Mouse (Mus musculus) G1E-ER4 (cell line): ENCODE data around the gene Armcx5. TPM values are rescaled to one million over a fixed set of nuclear protein-coding genes. Genes with fewer than 3 reads are reported as not detected.

Source experiments
- GATA1 ChIP-seq: IDR thresholded peaks from one replicate; pipeline ENCODE4 v1.8.0; 2012; ENCODE audit warnings: low read length, inconsistent platforms
- polyA plus RNA-seq: library from polyadenylated mRNA; stranded (reverse); fragments of >175 nt; gene quantifications from 2 replicates; pipeline ENCODE4 v1.2.3, GENCODE M21; 2012

Armcx5 gene
- polyA plus RNA-seq = 0.39 and 0.54 TPM in 2 replicates

DNA sequence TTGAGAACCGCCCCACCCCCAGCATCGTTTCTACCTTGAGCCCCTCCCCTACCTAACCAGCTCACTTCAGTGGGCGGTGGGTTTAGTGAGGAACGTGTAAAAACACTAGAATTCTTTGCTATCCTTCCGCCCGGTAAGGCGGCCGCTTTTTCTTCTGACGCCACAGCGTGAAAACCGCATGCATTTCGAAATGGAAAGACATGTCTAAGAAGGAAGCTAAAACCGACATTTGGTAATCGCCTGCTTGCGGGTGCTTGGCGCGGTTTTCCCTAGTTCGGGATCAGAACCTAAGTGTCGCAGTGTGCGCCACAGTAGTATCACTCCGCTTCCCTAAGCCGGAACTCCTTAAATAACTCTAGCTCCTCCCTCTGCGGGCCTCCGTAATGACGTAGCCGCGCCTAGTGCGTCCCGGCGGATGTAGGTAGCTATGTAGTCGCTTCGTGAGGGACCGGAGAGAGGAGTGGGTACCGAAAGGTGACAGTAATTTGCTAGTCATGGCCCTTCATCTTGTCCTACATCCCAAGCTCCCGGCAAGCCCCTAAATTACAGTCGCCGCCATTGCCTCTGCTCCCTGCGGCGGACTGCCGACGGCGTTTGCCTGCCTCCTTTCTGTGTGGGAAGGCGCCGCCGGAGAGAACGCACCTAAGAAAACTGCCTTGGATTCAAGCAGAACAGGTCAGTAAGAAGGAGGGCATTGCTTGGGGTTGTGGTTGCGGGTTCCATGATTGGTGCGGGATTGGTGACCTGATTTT is at the start of gene Armcx5, which contains the start of gene Gprasp1:
Gene Armcx5 (plus strand): TSS at position 430 of the 752 bp plus-strand sequence.
Gene Gprasp1 (plus strand): TSS at position 430 of the 752 bp plus-strand sequence.
- TF ChIP-seq GATA1 = no peak

DNA sequence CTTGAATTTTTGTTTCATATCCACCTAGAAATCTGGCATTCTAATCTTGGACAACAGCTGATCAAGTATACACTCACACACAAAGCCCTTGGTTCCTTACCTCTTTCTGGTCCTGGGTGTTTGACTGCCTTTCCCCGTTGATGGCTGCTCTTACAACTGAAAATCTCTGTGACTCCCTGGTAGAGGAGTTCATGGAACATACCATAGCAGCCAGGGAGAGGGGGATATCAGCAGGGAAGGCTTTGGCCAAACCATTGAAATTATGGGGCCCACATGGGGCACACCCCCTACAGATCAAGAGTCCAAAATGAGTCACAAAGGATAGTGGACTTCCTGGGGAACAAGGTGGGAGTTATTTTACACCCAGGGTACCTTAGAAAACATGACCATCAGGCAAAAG is 48.9 kb upstream of the Armcx5 start, which contains the start of gene Tcp11x2:
Gene Tcp11x2 (minus strand): TSS at position 158 of the 400 bp plus-strand sequence.
- no peak for TF ChIP-seq GATA1

DNA sequence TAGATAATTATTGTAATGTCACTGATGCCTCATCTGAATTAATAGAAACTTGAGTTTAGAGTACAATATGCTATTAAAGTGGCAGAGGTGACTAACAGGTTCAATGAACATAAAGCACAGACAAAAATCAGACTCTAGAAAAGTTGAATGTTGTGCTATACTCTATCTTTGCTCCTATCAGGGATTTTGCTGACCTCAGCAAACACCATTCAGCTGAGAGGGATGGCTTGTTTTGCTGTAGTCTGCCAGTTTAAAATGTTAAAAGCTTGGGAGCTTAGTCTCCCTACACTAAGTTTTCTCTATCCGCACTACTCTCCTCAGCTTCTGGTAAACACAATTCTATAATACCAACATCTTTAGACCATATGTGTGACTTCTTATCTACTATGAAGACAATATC is 39.4 kb upstream of the Armcx5 start:
- TF ChIP-seq GATA1 = no peak

DNA sequence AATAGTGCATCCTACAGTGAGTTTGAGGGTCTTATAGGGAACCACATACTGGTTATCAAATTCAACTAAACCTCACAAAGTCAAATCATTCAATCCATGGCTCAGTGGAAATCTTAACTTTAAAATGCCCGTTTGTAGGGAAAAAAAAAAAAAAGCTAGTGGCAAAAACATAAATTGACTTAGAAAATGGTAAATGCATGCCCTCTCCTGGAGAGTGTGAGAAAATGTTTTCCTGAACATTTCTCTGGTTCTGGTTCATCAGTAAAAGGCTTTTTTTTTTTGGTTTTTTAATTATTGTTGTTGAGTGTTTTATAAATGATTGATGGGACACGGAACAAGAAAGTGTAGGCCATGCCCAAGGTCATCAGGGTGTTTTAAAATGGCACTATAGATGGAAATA is 38.2 kb upstream of the Armcx5 start:
- no peak for TF ChIP-seq GATA1

DNA sequence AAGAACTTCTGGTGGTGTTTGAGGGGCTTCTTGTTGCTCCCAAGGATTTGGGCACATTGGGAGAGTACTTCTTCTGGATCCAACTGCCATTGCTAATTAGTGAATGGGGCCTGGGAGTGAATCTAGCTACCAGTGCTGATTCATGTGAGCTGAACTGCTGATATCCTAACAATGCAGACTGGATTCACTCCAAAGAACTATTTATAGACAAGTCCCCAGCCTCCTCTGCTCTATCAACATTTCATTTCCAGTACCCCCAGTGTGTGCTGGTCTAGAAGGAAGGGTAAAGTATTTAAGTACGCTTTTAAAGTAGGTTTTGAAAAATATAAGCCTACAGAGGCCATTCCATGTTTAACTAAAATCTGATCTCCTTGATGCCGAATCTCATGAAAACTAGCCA is 29.7 kb upstream of the Armcx5 start:
- TF ChIP-seq GATA1 = no peak

DNA sequence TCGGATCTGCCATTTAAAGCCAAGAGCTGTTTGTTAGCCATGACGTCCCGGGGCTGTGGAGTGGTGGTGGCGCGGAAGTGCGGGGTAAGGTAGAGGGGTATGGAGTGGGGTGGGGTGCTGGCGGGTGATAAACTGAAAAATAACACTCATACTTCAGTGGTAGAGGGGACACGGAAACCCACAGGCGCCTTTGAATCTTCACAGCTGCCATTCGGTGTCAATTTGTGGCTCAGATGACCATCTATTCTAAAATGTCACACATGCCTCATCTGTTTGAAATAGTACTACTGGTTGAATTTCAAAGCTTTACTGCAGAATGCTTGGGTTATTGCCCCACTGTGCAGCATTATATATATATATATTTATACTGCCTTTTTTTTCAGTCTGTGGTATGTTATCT is 17.4 kb upstream of the Armcx5 start, which contains the start of gene Tmsb15a:
Gene Tmsb15a (minus strand): TSS at position 101 of the 400 bp plus-strand sequence.
- TF ChIP-seq GATA1 = no peak

DNA sequence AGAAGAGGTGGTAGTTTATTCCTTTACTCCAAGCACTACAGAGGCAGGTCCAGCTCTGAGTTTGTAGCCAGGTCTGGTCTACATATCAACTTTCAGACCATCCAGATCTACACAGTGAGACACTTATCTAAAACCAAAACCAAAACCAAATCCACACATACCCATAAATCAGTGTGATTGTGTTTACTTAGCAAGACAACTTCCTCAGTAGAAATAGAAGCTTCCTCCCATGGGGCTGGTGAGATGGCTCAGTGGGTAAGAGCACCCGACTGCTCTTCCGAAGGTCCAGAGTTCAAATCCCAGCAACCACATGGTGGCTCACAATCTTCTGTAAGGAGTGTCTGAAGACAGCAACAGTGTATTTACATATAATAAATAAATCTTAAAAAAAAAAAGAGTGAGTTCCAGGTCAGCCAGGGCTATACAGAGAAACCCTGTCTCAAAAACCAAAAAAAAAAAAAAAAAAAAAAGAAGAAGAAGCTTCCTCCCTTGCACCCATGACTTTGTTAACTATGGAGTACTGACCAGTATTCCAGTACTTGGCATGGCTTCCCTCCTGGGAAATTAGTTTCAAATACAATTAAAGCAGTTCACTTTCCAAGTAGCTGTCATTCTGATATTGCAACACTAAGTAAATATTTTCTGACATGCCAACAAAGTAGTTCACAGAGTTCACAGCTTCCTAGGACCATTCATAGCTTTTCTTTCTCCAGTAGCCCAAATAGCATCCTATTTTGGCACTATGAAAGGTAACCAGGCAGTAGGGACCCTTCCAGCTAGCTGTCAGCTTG is 3.6 kb upstream of the Armcx5 start:
- TF ChIP-seq GATA1 = no peak

DNA sequence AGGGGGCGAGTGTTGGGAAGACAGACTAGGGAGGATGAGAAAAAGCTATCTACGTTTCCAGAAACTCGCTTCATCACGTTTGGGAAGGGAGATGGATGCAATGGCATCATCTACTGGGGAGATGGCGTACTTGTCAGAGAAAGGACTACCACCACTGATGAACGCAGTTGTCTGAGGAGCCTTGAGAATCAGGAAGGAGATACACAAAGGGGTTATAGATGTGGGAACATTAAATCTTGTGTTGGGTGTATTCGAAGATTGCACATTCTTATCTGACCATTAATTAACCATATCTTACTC is 473 bp downstream of the Armcx5 start:
- TF ChIP-seq GATA1 = no peak

DNA sequence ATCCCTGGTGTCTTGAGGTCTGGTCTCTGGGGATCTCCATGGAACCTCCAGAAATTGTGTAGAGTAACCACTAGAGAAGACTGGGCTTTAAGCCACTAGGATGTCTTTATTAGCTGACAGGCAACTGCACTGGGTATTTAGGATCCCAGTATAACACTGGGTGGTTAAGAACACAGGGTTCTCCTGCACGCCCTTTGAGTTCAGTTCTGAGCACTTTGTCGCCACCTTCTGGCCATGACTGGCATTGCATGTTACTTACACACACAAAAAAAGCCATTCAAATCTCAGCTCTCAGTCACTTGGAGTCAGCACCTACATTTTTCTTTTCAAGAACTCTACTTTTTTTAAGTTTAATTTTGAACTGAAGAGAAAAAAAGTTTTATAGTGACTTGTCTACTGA is 10.3 kb downstream of the Armcx5 start:
- TF ChIP-seq GATA1 = no peak

DNA sequence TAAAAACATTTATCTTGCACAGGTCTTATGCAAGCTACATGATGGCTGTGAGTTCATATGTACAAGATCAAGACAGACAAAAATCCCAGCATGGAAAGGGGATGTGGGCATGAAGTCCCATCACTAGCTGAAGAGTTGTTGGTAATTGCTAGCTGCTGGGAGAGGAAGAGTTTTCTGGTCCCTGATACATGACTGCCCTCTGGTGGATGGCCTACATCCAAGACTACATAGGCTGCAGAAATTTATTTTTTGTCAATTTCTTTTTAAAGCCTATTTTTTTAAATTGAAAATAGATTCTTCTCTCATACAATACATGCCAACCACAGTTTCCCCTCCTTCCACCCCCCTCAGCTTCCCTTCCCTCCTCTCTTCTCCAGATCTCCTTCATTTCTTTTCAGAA is 19.2 kb downstream of the Armcx5 start:
- TF ChIP-seq GATA1 = no peak

DNA sequence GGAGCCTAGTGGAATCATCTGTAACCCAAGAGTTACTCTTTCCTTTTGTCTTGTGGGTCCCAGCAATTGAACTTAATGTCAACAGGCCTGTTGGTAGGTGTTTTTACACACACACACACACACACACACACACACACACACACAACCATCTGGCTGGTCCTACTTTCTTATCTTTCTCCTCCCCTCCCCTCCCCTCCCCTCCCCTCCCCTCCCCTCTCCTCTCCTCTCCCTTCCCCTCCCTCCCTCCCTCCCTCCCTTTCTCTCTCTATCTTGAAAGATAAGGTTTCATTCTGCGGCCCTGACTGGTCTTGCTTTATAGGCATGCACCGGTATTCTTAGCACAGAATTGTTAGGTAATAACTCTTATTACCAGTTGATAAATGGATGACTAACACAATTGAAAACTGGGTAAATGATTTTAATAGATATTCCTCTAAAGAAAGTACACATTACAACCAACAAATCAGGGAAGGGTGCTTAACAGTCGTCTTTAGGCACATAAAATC is 25.6 kb downstream of the Armcx5 start:
- no peak for TF ChIP-seq GATA1

DNA sequence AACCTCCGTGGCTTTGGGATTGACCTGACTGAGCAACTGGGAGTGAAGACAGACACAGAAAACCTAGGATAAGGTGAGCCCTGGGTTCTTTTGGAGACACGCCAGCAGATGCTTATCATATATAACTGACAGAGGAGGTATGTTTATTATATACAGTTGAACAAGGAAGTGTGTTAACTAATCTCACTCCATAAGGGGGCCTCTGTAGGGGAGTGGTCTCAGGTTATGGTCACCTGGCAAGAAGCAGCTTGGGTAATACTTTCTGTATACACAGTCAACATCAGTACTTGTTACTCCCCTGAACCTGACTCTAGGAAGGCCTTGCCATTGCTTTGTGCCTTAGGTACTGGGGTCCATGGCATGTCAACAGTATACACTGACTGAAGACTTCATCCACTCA is 26.0 kb downstream of the Armcx5 start:
- TF ChIP-seq GATA1 = no peak

DNA sequence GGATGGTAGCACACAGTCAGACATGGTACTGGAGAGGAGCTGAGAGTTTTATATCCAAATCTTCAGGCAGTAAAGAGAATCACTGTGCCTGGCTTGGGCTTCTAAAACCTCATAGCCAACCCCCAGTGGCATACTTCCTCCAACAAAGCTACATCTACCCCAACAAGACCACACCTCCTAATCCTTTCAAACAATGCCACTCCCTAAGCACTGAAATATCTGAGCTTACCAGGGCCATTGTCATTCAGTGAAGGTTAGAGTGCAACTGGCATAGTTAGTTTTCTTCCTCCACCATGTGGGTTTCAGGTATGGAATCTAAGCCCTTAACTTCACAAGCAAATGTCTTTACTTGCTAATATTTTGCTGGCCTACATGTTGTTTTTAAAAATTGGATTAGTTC is 49.0 kb downstream of the Armcx5 start:
- no peak for TF ChIP-seq GATA1

DNA sequence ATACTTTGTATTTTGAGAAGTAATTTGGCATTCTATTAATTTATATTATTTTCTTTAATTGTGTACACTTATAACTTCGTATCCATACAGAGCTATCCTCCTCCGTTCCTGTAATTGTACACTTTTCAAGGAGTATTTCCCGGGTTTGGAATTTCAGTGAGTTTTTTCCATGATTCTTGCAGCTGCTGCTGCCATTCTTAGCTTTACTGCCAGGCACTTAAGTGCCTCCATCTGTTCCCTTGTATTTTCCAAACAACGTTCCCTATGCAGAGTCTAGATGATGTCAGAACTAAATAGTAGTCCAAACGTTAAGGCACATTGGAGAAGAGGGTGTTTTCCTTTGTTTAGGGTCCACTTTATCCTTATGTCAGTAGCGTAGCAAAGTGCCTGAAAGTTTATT is 49.8 kb downstream of the Armcx5 start:
- TF ChIP-seq GATA1 = no peak

Other genes with a start within 250 kb of the Armcx5 start
- not detected in 2 replicates for gene AV320801, start 248.1 kb upstream of the Armcx5 start, polyA plus RNA-seq
- not detected in 2 replicates for gene Nxf7, start 144.0 kb upstream of the Armcx5 start, polyA plus RNA-seq
- not detected in 2 replicates for gene Prame, start 115.0 kb upstream of the Armcx5 start, polyA plus RNA-seq
- gene Tcp11x2, start 48.9 kb upstream of the Armcx5 start, polyA plus RNA-seq = not detected in 2 replicates
- gene Tmsb15a, start 17.5 kb upstream of the Armcx5 start, polyA plus RNA-seq = not detected in 2 replicates
- gene Gprasp1, start within 50 bp of the Armcx5 start, polyA plus RNA-seq = 0.71 and 19.3 TPM in 2 replicates
- gene Bhlhb9, start 54.9 kb downstream of the Armcx5 start, polyA plus RNA-seq = 29.3 and 55.1 TPM in 2 replicates
- gene Gprasp2, start 96.3 kb downstream of the Armcx5 start, polyA plus RNA-seq = not detected in 2 replicates